Mouse (Mus musculus) adrenal gland (tissue): ENCODE measurements around the gene Sfxn5.

Source experiments
- intact Hi-C: fragments of 180-260 bp; cut with DNase I; formaldehyde crosslinking; loops from one replicate; pipeline ENCODE4 v1.15.1; 2025

Sfxn5 gene

DNA sequence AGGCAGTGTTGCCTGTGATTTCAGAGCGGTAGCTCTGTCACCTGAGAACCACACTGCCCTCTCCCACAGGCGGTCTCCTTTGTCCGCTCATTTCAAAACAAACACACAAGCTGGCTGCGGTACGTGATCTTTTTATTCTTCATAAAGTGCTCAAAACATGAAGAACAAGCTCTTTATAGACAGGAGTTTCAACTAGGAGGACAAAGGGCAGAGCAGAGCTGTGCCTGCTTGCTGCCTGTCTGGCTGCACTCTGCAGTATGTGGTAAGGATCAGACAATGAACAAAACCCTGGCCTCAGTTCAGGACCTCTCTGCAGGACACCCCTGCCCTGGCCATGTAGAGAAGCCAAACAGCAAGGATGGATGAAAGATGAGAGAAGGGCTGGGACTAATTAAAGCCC lies 1.6 kb upstream of the Sfxn5 start:
- intact Hi-C loops: no loop called here

DNA sequence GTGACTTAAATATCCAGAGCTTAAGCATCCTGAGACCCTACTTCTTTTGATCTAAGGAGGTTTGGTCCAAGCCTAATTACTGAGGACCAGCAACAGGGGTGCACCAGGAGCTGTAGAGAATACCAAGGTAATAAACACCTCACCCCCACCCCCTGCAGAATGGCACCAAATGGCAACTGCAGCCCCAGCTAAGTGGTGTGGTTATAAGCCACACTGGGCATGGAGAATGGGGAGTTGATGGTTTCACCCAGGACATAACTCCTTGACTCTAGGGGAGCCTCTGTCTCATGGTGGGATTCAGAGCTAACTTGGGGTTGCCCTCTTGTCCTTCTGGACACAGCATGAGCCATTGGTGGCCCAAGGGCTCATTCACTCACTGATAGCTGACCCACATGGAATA lies 1.0 kb upstream of the Sfxn5 start:
- intact Hi-C loops: no loop called here

DNA sequence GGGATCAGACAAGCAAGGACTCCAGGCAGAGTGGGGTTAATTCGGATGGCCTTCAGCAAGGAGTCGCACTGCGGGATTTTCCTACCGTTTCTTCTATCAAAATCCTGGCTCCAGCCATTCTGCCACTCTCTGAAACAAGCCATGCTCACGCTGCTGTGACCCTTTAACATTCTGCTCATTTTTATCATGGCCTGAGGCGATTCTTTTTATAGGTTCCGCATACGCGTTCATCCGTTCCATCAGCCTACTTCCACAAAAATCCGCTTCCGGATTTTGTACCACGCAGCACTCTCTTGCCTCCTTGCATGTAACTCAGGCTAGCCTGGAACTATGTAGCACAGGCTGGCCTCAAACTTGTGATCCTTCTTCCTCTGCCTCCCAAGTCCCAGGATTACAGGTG lies 510 bp upstream of the Sfxn5 start:
- intact Hi-C loops: no loop called here

DNA sequence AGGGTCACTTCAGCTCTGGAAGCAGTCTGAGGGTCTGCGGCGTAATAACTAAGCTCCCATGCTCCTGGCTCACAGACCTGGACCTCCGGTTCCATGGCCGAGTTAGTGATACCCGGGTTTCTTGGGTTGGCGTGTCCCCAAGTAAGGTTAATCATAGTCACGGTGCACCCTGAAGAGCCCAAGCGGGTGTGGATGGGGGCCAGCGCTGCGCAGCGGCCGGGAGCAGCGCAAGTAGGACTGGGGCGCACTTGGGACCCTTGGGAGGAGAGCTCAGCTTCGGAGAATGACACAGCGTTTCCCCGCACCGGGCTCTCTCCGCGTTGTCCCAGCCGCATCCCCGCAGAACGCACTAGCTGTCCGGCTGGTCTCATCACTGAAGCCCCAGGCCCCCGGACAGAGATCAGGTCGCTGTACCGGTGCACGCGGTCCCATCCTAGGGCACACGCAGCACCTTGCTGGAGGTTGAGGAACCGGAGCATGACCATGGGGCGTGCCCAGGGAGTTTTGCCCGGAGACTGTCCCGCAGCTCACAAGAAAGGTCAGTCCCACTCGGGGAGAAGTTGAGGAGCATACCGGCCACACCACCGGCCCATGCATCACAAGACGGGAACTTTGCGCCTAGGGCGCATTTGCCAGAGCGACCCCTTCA lies 747 bp downstream of the Sfxn5 start:
- intact Hi-C loops: no loop called here

DNA sequence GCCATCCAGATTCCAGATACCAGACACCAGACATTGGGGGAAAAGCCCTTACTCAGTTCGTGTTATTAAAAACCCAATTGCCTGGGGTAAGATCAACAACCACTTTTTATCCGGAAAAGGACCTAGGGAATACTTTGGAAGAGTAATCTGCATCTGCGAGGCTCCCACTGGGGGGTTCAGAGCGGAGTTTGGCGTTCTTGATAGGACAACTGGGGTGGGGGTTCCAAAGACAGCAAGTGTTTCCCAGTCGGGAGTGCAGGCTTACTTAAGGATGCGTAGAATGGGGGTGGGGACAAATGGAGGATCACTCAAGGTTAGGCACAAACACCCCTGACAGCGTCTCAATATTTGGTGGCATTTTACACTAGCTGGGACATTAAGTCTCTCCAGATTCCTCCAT lies 1.5 kb downstream of the Sfxn5 start:
- intact Hi-C loops: no loop called here

DNA sequence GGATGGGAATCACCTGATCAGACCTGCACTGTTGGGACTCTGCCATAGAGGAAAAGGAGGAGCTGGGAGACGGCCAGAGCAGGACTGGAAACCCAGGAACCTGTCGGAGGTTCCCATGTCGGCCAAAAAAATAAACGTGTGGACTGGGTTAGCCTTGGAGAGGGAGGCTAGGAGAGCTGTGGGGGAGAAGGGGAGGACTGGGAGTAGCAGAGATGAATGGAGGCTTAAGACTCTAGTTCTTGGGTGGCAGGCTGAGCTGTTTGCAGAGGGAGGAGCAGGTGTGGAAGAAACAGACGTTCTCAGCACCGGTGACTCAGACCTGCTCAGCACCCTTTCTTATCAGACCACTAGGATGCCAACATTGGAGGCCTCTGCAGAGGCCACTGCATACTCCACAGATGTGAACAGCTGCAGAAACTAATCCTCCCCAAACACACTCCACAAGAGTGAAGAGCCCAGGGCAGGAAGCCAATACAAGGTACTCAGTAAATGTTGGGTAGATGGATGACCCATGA lies 1.9 kb downstream of the Sfxn5 start:
- intact Hi-C loops: no loop called here

DNA sequence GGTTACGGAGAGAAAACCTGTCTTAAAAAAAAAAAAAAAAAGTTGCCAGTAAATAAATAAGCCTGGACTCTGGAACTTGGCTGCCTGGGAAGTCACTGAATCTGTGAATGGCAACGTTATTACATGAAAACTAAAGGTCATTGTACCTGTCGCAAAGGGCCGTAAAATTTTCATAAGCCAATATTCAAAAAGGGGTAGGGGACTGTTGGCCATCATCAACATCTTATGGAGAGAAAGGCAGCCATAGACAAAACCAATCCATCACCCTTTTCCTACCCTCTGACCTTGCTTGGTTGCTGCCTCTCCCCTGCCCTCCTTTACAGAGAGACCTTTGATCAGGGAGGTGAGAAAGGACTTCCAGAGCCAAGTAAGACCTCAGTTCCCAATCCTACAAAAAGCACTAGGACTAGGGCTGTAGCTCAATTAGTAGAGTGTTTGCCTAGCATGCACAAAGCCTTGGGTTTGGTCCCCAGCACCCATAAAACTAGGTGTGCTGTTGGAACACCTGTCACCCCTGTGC lies 3.5 kb downstream of the Sfxn5 start:
- intact Hi-C loops: no loop called here

DNA sequence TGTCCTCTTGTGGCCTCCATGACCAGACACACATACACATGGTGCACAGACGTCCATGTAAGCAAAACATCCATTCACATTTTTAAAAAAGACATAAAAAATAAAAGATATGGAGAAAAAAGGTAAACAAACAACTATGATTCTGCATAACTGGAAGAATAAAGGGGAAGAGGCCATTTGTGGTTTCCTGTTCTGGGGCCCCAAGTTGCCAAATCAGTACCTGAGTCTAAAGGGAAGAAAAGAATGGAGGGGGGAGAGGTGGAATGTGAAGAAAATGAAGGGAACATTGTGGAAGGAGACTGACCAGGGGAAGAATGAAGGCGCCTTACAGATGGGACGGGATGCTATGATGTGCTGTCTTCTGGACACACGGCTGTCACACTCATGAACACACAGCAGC lies 6.7 kb downstream of the Sfxn5 start:
- intact Hi-C loops: no loop called here

DNA sequence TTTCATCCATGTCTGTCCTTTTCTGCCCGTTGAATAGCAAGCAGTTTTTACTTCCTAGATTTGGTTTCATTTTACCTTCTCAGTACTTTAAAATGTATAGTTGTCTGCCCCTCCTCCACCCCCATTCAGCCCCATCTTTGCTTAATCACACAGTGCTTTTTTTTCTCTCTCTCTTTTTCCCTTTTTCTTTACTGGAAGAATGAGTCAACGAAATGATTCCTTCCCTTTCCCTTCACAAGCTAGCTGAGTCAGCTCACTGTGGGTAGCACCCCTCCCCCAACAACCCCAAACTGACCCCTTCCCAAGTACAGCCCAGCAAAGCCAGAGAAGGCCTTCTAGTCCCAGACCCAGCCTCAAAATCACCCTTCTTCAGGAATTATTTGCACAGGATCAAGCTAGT lies 8.1 kb downstream of the Sfxn5 start:
- intact Hi-C loops: no loop called here

DNA sequence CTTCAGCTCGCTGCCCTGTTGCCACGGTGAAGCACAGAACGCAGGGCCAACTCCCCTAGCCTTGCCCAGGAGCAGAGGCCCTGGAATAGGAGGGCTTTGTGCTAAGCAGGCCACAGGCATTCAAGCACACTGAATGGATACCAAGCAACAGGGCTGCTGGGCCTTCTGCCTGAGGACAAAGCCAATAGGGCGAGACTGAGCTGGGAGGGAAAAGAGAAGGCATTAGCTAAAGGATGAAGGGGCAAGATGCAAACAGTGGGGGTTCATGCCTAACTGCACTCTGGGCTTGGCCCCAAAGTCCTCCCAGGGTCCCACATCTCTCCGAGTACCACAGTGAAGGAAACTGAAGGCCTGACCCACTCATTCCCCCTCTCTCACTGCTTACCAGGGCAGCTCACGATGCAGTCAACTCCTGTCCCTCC lies 12.8 kb downstream of the Sfxn5 start:
- intact Hi-C loops: no loop called here

DNA sequence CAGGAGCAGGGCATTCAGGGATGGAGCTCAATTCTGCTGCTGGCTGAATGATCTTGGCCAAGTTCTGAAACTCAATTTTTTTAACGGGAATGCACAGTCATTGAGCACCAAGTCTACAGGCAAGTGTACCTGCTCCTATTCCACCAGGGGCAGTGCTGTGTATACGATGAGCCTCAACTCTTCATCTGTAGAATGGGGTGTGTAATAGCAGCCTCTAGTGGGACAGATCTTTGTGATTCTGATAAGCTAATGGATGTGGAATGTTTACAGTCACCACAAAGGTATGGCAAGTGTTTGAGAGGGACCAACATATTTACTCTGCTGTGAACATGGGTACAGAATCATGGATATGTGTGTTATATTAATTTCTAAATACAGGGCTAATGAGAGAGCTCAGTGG lies 17.0 kb downstream of the Sfxn5 start:
- intact Hi-C loops: no loop called here

DNA sequence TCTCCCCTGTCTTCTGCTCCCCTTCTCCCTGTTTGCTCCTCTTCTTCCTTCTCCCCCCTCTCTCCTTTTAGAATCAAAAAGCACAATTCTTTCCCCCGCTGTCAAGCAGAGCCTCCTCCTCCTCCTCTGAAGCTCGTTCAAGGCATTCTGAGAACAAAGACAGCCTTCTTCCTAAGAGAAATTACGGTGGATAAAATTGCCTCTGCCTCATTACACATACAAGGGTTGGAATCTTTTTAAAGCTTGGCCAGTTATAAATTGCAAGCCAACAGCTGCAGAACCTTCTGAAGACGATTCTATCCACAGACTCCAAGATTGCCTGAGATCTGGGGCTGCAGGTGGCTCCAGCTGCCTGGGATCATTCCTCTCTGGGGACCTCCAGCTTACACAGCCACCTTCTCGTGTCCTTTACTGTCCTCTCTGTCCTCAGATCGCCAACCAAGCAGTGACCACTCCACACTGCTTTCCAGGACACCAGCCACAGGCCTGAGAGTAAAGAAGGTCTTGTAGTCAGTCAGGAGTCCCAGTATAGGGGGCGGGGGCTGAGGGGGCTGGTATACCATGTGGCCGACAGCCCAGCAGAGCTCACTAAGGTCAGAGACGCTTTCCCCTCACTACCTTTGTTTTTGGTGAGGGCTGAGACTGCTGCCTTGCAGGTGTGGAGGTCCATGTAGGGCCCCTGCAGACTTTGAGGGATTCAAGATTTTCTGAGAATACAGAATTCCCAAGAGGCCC lies 19.0 kb downstream of the Sfxn5 start:
- intact Hi-C loops: no loop called here

DNA sequence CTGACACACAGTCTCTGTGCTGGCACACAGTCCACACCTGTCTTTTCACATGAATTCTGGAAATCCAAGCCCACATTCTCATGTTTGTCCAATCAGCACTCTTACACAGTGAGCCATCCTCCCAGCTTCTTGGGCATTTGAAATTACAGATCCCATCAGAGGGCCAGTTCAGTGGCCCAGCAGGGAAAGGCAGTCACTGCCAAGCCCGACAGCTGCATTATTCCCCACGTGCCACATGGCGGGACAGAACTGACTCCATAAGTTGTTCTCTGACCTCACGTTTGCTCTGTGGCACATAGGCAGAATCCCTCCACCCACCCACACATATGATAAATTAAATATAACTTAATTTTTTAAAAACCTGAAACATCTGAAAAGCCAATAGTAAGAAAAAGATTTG lies 25.3 kb downstream of the Sfxn5 start:
- intact Hi-C loops: no loop called here

DNA sequence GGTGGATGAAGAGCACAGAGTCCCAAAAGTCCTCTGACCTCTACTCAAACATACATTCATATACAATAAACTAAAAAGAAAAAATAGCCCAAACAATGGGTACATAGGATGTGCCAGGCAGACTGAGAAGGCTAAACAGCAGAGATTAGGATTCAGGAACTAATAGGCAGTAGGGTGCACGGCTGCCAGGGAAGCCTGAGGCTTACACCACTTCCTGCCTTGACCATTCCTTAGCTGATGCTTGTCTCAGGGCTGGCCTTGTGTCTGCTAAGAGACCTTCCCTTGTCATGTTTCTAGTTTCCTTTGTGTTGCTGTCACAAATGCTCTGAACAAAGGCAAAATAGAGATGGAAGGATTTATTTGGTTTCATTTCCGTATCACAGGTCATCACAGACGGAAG lies 26.8 kb downstream of the Sfxn5 start:
- intact Hi-C loops: no loop called here

DNA sequence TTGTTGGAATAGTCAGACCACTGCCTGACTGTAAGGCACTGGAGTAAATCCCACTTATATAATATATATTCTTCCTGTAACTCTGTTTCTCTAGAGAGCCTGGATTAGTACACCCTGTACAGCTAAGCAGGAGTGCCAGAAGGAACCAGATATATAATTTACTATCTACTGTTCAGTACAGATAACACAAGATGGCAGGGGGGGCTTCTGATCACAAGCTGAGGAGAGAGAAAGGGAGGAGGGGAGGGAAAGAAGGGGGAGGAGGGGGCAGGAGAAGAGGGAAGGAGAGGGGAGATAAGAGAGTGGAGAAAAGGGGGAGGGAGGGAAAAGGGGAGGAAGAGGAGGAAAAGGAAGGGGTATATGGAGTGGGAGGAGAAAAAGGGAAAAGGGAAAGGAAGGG lies 27.4 kb downstream of the Sfxn5 start:
- intact Hi-C loops: no loop called here

DNA sequence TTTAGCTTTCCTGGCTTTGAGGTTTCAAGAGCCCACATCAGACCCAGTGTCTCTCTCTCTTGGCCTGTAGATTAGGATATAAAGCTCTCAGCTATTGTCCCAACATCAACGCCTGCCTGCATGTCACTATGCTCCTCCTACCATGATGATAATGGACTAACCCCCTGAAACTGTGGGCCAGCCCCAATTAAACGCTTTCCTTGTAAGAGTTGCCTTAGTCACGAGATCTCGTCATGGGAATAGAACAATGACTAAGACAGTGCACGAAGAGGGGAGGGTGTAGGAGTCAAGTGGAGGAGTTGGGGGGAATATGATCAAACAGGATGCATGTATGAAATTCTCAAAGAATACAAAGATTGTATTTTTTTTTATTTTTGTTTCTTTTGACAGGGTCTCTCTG lies 28.3 kb downstream of the Sfxn5 start:
- intact Hi-C loops: no loop called here

DNA sequence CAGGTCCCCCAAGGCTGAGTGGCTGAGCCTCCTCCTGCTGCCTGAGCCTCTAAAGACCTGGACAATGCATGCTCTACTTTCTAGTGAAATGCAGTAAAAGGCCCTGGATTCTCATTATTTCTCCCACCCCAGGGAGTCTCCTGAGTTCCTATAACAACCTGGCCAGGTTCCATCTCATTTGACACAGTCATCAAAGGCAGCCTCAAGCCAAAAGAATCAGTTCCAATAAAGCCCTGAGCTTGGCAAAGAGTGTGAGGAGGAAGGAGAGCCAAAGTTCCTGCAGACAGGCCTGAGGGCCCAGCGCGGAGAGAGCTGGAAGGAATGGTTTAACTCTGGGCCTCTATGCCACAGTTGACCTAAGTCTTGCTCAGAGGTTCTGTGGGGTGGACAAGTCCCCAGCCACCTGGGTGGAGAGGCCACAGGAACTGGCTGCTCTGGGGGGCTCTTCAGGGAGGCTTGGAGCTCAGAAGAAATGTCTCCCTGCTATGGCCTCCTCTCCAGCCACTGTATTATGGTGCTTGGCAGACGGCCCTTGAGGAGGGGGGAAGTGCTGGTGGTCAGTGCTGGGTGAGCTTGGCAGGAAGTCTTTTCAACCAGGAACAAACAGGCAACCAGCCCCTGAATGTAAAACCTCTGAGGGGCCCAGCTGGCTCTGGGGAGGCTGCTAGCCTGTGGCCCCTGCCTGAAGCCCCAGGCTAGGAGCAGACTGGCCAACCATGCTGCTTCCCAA lies 30.7 kb downstream of the Sfxn5 start:
- intact Hi-C loops: no loop called here

DNA sequence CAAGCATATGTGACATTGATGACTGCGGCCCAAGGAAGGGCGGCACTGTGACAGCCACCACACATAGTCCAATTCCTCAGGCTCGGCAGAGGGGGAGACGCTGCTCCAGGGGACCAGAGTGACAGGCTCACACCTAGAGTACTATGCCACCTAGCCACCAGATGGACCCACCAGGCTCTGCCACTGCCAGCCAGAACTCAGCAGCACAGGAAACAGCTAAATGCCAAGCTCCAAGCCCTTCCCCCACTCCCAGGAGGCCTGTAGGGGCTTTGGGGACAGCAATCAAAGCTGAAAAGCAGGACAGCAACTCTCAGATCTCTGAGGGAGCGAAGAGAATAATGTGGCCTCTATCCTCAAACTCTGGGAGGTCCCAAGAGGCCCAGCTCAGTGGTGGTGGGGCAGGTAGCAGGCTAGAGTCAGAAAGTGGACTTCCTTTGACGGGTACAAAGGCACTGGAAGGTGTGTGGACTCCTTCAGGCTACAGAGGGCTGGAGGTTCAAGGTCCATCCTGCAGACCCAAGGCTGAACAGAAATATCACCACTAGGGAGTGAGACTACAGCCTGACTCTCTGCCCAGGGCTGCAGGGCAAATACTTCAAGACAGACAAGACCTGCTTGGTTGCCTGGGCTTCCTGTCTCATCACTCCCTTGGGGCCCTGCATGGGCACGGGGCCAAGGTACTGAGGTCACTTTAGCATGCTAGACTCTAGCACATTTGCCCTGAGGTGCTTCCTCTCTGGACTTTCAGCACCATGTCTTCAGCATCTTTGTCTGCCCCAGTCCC lies 37.6 kb downstream of the Sfxn5 start:
- intact Hi-C loops: no loop called here

DNA sequence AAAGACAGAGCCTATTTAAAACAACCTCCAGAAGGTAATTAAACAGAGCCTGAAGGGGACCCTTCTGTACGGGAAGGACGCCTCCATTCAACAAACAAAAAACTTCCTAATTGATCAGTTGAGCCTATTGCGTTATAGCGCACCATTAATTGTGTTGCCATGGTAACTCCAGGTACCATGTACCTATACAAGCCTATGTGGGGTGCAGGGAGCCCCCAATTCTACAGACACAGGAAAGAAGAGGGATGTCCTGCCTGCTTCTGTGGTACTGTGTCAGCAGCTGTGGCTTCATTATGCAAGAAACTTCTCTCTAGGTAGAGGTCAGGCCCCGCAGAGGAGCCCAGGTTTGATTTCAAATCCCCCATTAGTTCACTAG lies 39.2 kb downstream of the Sfxn5 start:
- intact Hi-C loops: no loop called here

DNA sequence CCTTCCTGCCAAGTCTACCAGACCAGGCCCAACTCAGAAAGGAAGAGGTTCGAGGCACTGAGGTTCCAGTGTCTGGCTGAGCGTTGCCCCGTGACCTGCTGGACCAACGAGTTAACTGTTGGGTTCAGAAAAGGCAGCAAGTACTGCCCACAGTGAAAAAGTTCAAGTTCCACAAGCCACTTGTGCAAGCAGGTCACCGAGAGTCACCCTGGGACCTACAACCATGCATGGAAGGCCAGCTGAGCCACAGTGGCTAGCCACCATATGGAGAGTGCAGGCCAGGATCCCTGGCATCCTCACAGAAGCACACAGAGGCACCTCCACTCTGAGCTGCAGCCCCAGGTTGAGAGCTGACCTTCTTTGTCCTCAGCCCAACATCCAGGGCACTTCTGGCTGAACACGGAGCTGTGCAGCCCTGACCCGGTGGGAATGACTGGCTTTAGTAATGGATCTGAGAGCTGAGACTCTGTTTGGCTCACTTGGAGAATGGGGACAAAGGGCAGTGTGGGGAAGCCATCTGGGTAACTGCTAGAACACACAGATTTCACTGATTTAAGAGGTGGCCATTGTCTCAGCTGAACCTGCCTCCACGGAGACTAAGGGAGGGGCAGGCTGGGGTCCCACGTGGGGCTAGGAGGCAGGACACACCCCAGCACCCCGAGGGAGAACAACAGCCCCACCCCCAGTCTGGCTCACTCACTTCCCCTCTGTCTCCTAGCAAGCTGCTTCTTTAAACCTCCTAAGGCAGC lies 39.8 kb downstream of the Sfxn5 start:
- intact Hi-C loops: no loop called here
